Mouse (Mus musculus) E14TG2a.4 (cell line): ENCODE measurements around the gene Utrn.

ENCODE experiments used
- H3K27me3 ChIP-seq: 2 replicates; pipeline ENCODE4 v1.6.1; 2014; ENCODE audit warnings: low read length, control low read depth; ENCODE audit not compliant: insufficient read depth
- H3K36me3 ChIP-seq: 2 replicates; pipeline ENCODE4 v1.6.1; 2014; ENCODE audit warnings: low read length, control low read depth; ENCODE audit not compliant: insufficient read depth
- H3K4me1 ChIP-seq: replicated peaks from 2 replicates; pipeline ENCODE4 v1.6.1; 2014; ENCODE audit warnings: low read depth, low read length, control low read depth
- H3K4me3 ChIP-seq: replicated peaks from 2 replicates; pipeline ENCODE4 v1.5.1; 2014; ENCODE audit warnings: mild to moderate bottlenecking, low read length
- H3K9me3 ChIP-seq: 2 replicates; pipeline ENCODE4 v1.6.1; 2014; ENCODE audit warnings: low read length, control low read depth
- CTCF ChIP-seq: conservative IDR thresholded peaks from 2 replicates; pipeline ENCODE4 v1.5.1; 2014; ENCODE audit warnings: low read length
- NANOG ChIP-seq: IDR thresholded peaks from 2 replicates; pipeline ENCODE4 v1.6.1; 2014; ENCODE audit warnings: borderline replicate concordance, low read length, mixed read lengths
- POU5F1 ChIP-seq: IDR thresholded peaks from 2 replicates; pipeline ENCODE4 v1.6.1; 2014; ENCODE audit warnings: low read length, borderline replicate concordance

Utrn gene

DNA sequence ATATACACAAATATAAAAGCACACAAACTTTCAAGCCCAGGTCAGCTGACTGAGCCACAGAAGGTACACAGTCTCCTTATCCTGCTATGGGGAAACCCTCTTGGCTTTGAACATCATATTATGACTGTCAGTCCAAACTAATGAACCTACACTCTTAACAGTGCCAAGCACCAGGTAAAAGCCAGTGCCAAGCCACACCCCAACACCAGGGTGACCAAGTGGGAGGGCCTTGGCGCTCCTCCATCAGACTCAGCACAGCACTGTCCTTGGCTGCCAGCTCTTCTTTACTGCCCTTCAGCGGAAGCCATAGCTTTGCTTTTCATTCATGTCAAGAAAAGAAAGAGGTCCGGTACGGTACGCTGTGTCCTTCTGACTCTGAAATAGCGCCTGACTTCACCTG lies 51.8 kb downstream of the Utrn start:
- no peaks in the 10 kb centered on the region for H3K9me3 ChIP-seq
- TF ChIP-seq POU5F1 = no peak
- no peak for TF ChIP-seq CTCF
- no peak for TF ChIP-seq NANOG

DNA sequence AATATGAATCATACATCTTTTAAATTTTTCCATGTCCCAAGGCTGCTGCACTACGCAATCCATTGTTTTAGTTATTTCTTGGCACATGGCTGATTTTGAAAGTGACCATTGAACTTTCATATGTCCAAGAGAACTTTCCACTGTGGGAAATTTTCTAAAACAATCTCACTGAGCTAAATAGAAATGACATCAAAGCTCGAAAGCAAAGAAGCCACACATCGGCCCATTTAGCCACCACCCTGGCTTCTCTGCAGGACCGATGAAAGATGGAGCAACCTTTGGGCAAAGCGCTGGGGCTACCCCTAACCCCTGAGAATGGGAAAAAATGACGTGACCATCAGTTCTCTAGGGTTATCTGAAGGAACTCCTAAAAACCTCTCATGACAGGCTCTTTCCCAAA lies 52.6 kb downstream of the Utrn start:
- peaks cover 29% of the 10 kb centered on the region for H3K4me1 ChIP-seq
- H3K9me3 ChIP-seq = no peaks in the 10 kb centered on the region
- no peaks in the 10 kb centered on the region for H3K36me3 ChIP-seq
- TF ChIP-seq CTCF = no peak
- no peak for TF ChIP-seq NANOG
- no peak for TF ChIP-seq POU5F1
- no peaks in the 10 kb centered on the region for H3K27me3 ChIP-seq
- no peak overlapping the region for H3K4me3 ChIP-seq

More for the DNA sequence above, 51.8 kb downstream of the Utrn start:
- H3K4me1 ChIP-seq = peaks cover 22% of the 10 kb centered on the region
- H3K36me3 ChIP-seq = no peaks in the 10 kb centered on the region
- H3K4me3 ChIP-seq = no peak overlapping the region
- no peaks in the 10 kb centered on the region for H3K27me3 ChIP-seq

DNA sequence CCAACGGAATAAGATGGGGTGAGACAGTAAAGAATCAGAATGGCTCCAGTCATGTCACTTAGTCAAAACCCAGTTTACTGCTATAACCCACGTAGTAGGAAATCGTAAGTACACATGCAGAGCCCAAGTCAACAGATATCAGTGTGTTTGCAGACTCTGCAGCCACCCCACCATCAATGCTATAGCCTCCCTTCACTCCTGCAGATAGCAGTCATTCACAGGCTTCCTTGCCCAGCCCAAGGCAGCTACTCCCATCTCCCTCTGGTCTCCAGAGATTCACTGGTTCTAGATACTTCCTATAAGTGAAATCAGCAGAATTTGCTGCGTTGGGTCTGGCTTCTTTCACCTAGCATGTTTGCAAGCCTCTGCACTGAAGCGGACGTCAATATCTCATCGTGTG lies 54.8 kb downstream of the Utrn start:
- H3K4me3 ChIP-seq = no peak overlapping the region
- TF ChIP-seq POU5F1 (no peak), NANOG (no peak), CTCF (no peak)
- H3K36me3 ChIP-seq = no peaks in the 10 kb centered on the region
- no peaks in the 10 kb centered on the region for H3K27me3 ChIP-seq
- peaks cover 49% of the 10 kb centered on the region for H3K4me1 ChIP-seq
- H3K9me3 ChIP-seq = no peaks in the 10 kb centered on the region

DNA sequence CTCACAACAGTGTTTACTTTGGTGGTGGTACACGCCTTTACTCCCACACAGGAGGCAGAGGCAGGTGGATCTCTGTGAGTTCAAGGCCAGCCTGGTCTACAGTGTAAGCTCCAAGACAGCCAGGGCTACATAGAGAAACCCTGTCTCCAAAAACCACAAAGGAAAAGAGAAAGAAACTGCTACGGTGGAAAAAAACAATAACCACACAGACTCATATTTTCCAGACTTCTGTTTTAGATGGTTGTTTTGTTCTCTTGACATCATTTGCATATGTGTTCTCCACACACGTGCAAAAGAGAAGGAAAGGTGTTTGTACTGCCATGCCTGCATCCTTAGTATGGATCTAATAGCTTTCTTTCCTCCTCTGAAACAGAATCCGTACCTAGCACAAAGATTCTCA lies 55.3 kb downstream of the Utrn start:
- peaks cover 54% of the 10 kb centered on the region for H3K4me1 ChIP-seq
- no peaks in the 10 kb centered on the region for H3K27me3 ChIP-seq
- TF ChIP-seq NANOG (no peak), CTCF (no peak), POU5F1 (no peak)
- H3K9me3 ChIP-seq = no peaks in the 10 kb centered on the region
- no peaks in the 10 kb centered on the region for H3K36me3 ChIP-seq
- peak overlapping the region; percentile 69 for H3K4me3 ChIP-seq

DNA sequence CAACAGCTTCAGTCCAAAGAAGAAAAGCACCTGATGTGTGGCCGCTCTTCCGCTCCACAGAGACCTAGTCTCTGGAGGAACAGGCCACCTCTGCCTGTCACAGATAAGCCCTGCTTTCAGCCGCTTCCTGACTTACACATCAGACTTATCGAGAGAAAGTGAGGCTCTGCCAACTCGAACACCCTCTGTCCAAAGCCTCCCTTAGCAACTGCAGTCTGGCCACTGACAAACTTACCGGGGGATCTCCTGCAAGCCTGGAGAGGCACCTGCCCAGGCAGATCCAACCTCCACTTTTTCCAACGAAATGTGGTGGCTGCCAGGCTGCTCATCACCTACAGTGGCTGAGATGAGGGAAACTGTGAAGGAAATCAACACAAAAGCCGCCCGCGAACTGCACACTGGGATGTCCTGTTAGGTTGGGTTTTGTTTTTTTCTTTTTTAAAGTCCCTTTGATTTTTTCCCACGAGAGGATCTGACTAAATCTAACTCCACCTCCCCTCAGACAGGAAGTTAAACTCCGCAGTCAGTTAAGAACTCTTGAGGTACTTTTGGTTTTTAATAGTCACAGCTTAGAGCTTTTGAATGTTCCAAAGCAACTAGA lies 55.9 kb downstream of the Utrn start:
- TF ChIP-seq POU5F1 = no peak
- TF ChIP-seq CTCF = no peak
- TF ChIP-seq NANOG = no peak
- no peaks in the 10 kb centered on the region for H3K27me3 ChIP-seq
- peak overlapping the region; percentile 69 for H3K4me3 ChIP-seq
- no peaks in the 10 kb centered on the region for H3K9me3 ChIP-seq
- peaks cover 60% of the 10 kb centered on the region for H3K4me1 ChIP-seq
- H3K36me3 ChIP-seq = no peaks in the 10 kb centered on the region

DNA sequence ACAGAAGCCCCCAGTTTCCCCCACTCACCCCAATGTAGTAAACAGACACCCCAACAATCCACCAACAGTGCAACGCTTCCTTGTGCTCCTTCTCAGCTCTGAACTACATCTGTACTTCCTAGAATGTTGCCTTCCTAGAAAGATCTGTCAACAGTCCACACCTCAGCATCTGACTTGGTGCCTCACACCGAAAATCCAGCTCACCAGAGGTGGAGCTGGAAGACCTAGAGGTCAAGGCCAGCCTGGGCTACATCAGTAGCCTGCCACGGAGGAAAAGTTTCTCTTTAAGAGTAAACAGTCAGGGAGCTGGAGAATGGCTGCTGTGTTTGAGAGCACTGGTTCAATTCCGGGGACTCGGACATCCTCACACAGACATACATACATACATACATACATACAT lies 56.5 kb downstream of the Utrn start:
- Histone ChIP-seq H3K27me3 (no peaks in the 10 kb centered on the region), H3K4me3 (peak overlapping the region; percentile 69), H3K4me1 (peaks cover 61% of the 10 kb centered on the region), H3K36me3 (no peaks in the 10 kb centered on the region), H3K9me3 (no peaks in the 10 kb centered on the region)
- TF ChIP-seq NANOG (no peak), CTCF (no peak), POU5F1 (no peak)

DNA sequence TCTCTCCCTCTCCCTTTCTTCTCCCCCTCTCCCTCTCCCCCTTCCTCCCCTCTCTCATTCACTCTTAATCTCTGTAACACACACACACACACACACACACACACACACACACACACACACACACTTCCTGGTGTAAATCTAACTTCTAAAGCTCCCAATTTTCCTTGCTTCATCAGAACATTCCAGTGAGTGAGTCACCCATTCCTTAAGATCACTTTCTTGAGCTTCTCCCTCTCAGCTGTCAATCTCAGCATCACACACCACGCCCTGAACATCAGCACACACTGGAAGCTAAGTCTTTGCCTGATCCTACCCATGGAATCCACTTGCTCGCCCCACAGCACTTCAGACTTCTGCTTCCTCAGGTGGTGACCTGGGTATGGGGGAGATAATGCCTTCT lies 58.3 kb downstream of the Utrn start:
- Histone ChIP-seq H3K9me3 (no peaks in the 10 kb centered on the region), H3K27me3 (no peaks in the 10 kb centered on the region), H3K36me3 (no peaks in the 10 kb centered on the region), H3K4me1 (peaks cover 65% of the 10 kb centered on the region), H3K4me3 (no peak overlapping the region)
- TF ChIP-seq POU5F1 (no peak), NANOG (no peak), CTCF (no peak)

DNA sequence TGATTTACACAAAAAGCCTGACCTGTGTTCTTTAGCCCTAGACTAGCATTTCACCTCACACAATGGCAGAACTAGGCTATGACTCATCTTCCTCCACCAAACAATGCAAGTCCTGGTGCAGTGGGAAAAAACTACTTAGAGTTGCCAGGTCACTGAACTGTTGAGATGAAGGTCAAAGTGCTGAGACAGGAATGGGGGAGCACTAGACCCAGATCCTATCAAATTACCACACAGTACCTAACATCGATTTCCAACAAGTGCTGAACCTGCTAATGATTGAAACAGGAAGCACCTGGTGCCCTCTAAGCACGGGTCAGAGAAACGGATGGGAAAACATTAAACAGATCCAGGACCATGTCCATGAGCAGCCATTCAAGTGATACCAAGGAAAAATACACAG lies 59.5 kb downstream of the Utrn start:
- peaks cover 77% of the 10 kb centered on the region for H3K4me1 ChIP-seq
- H3K36me3 ChIP-seq = no peaks in the 10 kb centered on the region
- TF ChIP-seq NANOG (no peak), POU5F1 (no peak), CTCF (no peak)
- no peak overlapping the region for H3K4me3 ChIP-seq
- no peaks in the 10 kb centered on the region for H3K27me3 ChIP-seq
- no peaks in the 10 kb centered on the region for H3K9me3 ChIP-seq

DNA sequence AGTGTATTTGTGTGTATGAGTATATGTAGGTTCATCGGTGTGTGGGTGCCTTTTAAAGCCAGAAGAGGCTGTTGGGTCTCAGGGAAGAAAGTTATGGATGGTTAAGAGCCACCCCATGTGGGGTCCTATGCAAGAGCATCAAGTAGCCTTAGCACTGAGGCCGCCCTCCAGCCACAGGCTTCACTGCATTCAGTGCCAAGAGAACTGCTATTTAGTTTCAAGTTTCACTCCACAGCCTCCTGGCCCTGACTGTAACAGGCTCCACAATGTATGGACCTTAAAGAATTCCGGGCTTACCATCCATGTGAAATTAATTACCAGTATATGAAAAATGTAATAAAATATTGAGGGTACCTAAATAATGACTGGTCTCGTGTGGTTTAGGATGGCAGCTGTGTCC lies 60.7 kb downstream of the Utrn start:
- Histone ChIP-seq H3K36me3 (no peaks in the 10 kb centered on the region), H3K4me1 (peaks cover 65% of the 10 kb centered on the region), H3K4me3 (no peak overlapping the region), H3K9me3 (no peaks in the 10 kb centered on the region), H3K27me3 (no peaks in the 10 kb centered on the region)
- no peak for TF ChIP-seq POU5F1
- no peak for TF ChIP-seq NANOG
- TF ChIP-seq CTCF = no peak
